Mouse (Mus musculus): Measurements from ENCODE around the gene Golph3l. TPM values are rescaled to one million over a fixed set of nuclear protein-coding genes. Genes with fewer than 3 reads are reported as not detected.
A peak's percentile ranks its signal among the peaks of the same experiment; 100 is the strongest.
"Not testable (repeated sequence)": the region's sequence is repeated elsewhere in the genome, so short reads cannot be mapped to it uniquely, and the experiment has no call there.

Gene Golph3l
- total RNA-seq, 2 experiments from 2014 or later: 10.8 to 13.5 TPM

- no peak for DNase-seq
- no peak for TF ChIP-seq CTCF (IDR thresholded peaks at IDR 0.05)
- intact Hi-C loops (cut with DNase I): no loop called here
- Histone ChIP-seq H3K4me3 (no peak overlapping the region), H3K27ac (peak overlapping the region; percentile 88)
Observed at GRCm38 (mm10) chr3:95651391-95652203, 62.9 kb downstream of the Golph3l start.

- Histone ChIP-seq H3K4me3 (no peak overlapping the region), H3K27ac (peak overlapping the region; percentile 88)
- intact Hi-C loops (cut with DNase I): no loop called here
- no peak for TF ChIP-seq CTCF (IDR thresholded peaks at IDR 0.05)
- DNase-seq: no peak
Observed at GRCm38 (mm10) chr3:95652204-95652811, 63.6 kb downstream of the Golph3l start.

- H3K4me3 ChIP-seq: no peak overlapping the region
- DNase-seq: no peak
- TF ChIP-seq CTCF (IDR thresholded peaks at IDR 0.05): no peak
- intact Hi-C loops (cut with DNase I): no loop called here
- H3K27ac ChIP-seq: peak overlapping the region; percentile 88
Observed at GRCm38 (mm10) chr3:95652871-95653270, 64.1 kb downstream of the Golph3l start.

GRCm38 (mm10) chr3:95653473-95654034 is 64.8 kb downstream of the Golph3l start:
- H3K4me3 ChIP-seq: no peak overlapping the region; the same call in 1 of the 2 replicates
- no peak for TF ChIP-seq CTCF (IDR thresholded peaks at IDR 0.05)

GRCm38 (mm10) chr3:95654371-95654770 is 65.6 kb downstream of the Golph3l start:
- H3K4me3 ChIP-seq; intact Hi-C loops (cut with DNase I): not testable (repeated sequence)
- H3K27ac ChIP-seq: peak overlapping the region; percentile 88
- DNase-seq: peak; percentile 12

More at GRCm38 (mm10) chr3:95653473-95654034, 64.8 kb downstream of the Golph3l start:
- DNase-seq: no peak
- intact Hi-C loops (cut with DNase I): no loop called here
- H3K27ac ChIP-seq: peak overlapping the region; percentile 88

GRCm38 (mm10) chr3:95655437-95655836 is 66.7 kb downstream of the Golph3l start:
- intact Hi-C loops (cut with DNase I): no loop called here
- TF ChIP-seq CTCF (IDR thresholded peaks at IDR 0.05): no peak
- peak overlapping the region; percentile 88 for H3K27ac ChIP-seq
- H3K4me3 ChIP-seq: no peak overlapping the region
- peak; percentile 58 for DNase-seq

- no peak for DNase-seq
- intact Hi-C loops (cut with DNase I): no loop called here
- no peak overlapping the region for H3K4me3 ChIP-seq
- peak overlapping the region; percentile 100 for H3K27ac ChIP-seq
- TF ChIP-seq CTCF (IDR thresholded peaks at IDR 0.05): no peak
Observed at GRCm38 (mm10) chr3:95657108-95657507, 68.4 kb downstream of the Golph3l start.

GRCm38 (mm10) chr3:95657711-95658110 is 69.0 kb downstream of the Golph3l start:
- intact Hi-C loops (cut with DNase I): no loop called here
- Histone ChIP-seq H3K27ac (peak overlapping the region; percentile 100), H3K4me3 (peak overlapping the region; percentile 97)
- no peak for TF ChIP-seq CTCF (IDR thresholded peaks at IDR 0.05)
- no peak for DNase-seq

GRCm38 (mm10) chr3:95658236-95658867 is 69.6 kb downstream of the Golph3l start, which contains the start of gene Mcl1:
Mcl1 (plus strand) TSS chr3:95658788.
- Histone ChIP-seq H3K4me3 (peak within 1 kb of the TSS; percentile 97), H3K27ac (peak within 1 kb of the TSS; percentile 100)
- DNase-seq: peak; percentile 98
- no peak for TF ChIP-seq CTCF (IDR thresholded peaks at IDR 0.05)
- intact Hi-C loops (cut with DNase I): no loop called here

- intact Hi-C loops (cut with DNase I): loop anchor here (1.0 kb wide), 1 partner anchor 17 kb away; no protein-coding TSS in a partner anchor
- DNase-seq: peak; percentile 85
- TF ChIP-seq CTCF (IDR thresholded peaks at IDR 0.05): no peak; the same call in 1 of the 2 replicates
- peak overlapping the region; percentile 100 for H3K27ac ChIP-seq
- peak overlapping the region; percentile 97 for H3K4me3 ChIP-seq
Observed at GRCm38 (mm10) chr3:95658868-95659712, 70.4 kb downstream of the Golph3l start.

- intact Hi-C loops (cut with DNase I): loop anchor here (1.0 kb wide), 1 partner anchor 16 kb away; no protein-coding TSS in a partner anchor
- TF ChIP-seq CTCF (IDR thresholded peaks at IDR 0.05): no peak
- no peak for DNase-seq
- H3K27ac ChIP-seq: peak overlapping the region; percentile 100
- peak overlapping the region; percentile 97 for H3K4me3 ChIP-seq
Observed at GRCm38 (mm10) chr3:95659948-95660347, 71.2 kb downstream of the Golph3l start.
